Mouse (Mus musculus) lung, postnatal 36 days (tissue): ENCODE measurements at regions not wholly inside any gene's neighbourhood (a gene's known extent, or its start where the extent isn't known, plus 50 kb on each side); places are given as distances from the start of the nearest gene placed in this dataset.

Experiments
- DNase-seq: peaks from one replicate; pipeline ENCODE4 v3.0.0; 2022; ENCODE audit warnings: mixed read lengths

GRCm38 (mm10) chr5:141054991-141055390 lies 54.6 kb upstream of the Card11 start:
- peak; percentile 10 for DNase-seq

- DNase-seq = peak; percentile 42
Observed at GRCm38 (mm10) chr5:141055596-141056343, 55.4 kb upstream of the Card11 start.

DNA sequence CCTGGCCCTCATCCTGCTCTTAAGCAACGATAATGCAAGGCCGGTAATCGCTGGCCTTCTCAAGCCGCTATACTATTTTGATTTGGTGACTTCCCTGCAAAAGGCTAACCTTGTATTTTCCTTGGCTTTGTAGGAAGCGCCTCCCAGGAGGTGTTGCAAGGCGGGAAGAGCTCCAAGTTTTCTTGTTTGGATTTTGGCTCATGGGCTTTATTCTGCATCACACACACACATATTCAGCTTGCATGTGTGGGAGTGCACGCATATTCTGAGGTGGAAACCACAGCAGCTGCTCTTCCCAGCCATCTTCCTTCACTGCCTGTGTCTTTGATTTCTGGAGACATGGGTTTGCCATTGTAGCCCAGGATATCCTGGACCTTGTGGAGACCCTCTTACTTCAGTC lies 57.8 kb upstream of the Card11 start:
- no peak for DNase-seq

- no peak for DNase-seq
Observed at GRCm38 (mm10) chr5:141058863-141059262, 58.5 kb upstream of the Card11 start.

GRCm38 (mm10) chr5:141062144-141062543 lies 61.8 kb upstream of the Card11 start:
- no peak for DNase-seq

DNA sequence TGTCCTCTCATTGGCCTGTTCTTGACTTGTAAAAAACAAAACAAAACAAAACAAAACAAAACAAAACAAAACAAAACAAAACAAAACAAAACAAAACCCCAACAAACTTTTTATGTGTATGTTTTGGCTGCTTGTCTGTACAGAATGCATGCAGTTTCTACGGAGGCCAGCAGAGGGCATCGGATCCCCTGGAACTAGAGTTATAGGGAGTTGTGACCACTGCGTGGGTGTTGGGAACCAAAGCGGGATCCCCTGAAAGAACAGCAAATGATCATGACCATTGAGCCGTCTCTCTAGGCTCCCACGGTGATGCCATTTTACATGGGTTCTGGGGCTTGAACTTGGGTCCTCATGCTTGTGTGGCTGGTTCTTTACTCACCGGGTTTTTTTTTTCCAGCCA lies 67.2 kb upstream of the Card11 start:
- DNase-seq = no peak

DNA sequence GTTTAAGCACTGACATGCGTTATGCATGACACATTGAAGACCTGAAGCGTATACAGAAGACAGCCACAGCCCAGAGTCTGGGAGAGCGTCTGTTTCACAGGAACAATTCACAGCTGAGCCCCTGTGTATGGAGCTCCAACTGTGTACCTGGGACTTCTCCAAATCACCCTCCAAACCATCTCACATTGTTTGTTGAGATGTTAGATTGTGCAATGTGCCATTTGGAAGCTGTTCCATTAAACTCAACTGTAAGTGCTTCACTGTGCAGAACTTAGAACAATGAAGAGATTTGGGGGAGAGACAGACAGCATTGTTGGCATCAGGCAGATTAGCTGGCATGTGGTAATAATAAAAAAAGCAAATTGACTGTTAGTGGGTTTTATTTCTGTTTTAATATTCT lies 74.1 kb upstream of the Card11 start:
- DNase-seq = no peak

GRCm38 (mm10) chr5:141076158-141076557 lies 75.8 kb upstream of the Card11 start:
- DNase-seq = no peak

GRCm38 (mm10) chr5:141076942-141077341 lies 76.6 kb upstream of the Card11 start:
- DNase-seq = peak; percentile 20

GRCm38 (mm10) chr5:141080896-141081295 lies 80.5 kb upstream of the Card11 start:
- peak; percentile 35 for DNase-seq

DNA sequence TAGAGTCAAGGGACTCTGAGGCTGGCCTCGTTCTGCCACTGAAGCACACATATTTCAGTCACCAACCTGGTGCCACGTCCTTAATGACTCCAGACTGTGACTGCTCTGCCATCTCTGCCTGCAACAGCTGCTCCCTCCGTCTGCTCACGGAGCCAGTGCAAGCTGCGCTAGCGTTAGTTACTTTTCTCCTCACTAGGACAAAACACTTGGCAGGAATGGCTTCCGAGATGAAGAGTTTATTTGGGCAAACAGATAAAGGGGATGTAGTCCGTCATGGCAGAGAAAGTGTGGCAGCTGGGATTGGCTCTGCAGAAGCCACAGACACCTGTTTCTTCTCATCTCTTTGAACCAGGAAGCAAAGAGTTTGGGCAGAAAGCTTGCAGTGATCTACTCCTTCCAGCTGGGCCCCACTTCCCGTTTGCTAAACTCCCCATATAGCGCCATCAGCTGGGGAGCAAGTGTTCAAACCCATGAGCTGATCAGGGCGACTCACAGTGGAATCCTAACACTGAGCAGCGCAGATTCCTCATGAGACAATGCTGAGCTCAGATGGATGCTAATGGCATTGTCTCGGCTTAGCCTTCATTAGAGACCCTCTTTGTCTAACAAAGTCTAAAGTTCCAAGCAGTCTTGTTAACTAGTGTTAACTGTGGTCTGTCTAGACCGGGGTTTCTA lies 83.8 kb upstream of the Card11 start:
- DNase-seq = peak; percentile 17

DNA sequence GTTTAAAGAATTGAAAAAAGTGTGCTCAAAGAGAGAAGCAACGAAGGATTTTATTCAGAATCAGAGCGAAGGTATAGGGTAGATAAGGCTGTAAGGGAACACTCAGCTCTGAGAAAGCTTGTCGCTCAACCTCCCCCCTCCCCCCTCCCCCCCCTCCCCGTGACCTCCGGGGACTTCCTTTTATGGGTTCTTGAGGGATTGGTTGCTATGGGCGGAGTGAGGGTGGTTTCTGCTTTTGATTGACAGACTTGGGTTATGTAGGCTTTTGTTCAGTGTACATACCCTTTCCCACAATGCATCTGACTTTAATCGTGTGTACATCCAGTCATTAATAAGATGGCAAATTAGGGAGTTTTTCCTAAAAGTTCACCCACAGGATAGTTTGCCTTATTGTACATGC lies 84.4 kb upstream of the Card11 start:
- DNase-seq = peak; percentile 51

- DNase-seq = no peak
Observed at GRCm38 (mm10) chr5:141091676-141092075, 91.3 kb upstream of the Card11 start.

- peak; percentile 62 for DNase-seq
Observed at GRCm38 (mm10) chr5:141093641-141094040, 93.3 kb upstream of the Card11 start.

DNA sequence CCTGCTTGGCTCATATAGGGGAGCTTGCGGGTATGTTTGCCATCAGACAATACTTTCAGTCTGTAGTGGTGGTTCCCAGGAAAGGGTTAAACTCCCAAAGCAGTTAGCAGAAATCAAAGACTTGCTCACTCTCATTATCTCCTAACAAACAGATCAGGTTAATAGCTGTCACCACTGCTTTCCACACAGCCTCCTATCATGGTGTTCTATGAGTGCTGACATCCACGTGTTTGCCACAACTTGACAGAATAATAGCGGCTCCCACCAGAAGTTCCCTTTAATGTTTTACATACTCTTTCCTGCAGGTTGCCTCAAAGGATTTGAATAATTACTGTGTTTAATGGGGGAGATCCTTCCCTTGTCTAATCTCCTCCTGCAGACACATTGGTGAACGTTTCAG lies 97.5 kb upstream of the Card11 start:
- no peak for DNase-seq

DNA sequence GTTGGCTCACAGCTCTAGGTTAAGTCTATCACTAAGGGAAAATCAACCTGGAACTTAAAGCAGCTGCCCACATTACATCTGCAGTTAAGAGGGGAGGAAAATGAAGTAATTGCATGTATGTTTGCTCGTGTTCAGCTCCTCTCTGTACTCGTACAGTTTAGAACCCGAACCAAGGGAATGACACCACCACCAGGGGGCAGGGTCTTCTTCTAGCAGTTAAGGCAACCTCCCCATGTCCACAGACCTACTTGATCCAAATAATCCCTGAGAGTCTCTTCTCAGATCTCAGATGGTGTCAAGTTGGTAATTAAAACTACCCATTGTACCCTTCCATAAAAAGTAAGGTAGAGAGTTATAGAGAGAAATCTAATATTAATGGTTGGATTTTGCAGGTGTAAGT lies 111.3 kb upstream of the Card11 start:
- peak; percentile 6 for DNase-seq

GRCm38 (mm10) chr5:141115273-141115904 lies 115.0 kb upstream of the Card11 start:
- no peak for DNase-seq

DNA sequence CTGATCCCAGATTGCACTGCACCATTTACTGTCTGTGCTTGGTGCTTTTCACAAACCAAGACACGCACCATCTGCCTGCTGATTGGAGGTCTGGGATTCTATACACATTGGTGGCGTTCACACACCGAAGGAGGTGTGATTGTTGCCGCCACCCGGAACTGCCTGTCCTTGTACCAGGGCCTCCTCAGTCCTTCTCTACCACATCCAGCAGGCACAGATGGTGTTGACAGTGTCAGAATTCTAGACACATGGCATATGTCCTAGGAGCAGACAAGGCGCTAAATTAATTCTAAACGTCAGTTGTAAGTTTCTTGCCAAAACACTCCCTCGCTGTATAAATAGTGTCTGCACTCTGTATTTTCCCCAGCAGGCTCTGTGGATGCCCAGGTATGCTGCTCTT lies 115.6 kb upstream of the Card11 start:
- no peak for DNase-seq

DNA sequence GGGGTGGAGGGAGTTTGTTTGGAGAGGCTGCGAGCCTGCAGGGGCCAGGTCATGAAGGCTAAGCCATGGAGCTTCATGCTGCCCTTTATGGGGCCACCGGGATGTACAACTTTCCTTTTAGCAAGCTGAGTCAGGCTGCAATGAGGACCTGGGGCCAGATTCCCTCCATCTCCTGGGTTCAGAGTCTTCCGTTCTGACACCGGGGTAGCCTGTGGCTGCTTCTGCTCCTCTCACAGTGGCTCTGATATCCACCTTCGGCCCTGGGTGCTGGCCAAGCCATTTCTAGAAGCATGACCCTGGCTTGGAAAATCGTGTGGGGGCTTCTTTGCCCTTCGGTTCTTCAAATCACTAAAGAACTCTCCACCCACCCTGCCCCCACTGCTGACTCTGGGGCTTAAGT lies 115.4 kb upstream of the Sdk1 start:
- DNase-seq = no peak

DNA sequence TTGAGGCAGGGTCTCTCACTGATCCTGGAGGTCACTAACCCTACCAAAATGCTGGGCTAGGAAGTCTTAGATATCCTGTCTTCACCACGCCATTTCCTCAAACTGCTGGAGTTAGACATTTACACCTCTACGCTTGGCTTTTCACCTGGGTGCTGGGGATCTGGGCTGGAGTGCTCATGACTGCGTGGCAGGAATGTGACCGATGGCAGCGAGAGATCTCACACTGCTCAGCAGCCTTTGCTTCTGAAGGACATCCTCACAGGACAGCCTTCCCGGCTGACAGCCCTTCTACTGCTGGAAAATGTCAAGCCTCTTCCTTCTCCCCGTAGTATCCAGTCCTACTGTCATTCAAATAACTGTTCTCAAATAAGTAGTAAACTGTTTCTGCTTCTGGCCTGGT lies 114.8 kb upstream of the Sdk1 start:
- no peak for DNase-seq

DNA sequence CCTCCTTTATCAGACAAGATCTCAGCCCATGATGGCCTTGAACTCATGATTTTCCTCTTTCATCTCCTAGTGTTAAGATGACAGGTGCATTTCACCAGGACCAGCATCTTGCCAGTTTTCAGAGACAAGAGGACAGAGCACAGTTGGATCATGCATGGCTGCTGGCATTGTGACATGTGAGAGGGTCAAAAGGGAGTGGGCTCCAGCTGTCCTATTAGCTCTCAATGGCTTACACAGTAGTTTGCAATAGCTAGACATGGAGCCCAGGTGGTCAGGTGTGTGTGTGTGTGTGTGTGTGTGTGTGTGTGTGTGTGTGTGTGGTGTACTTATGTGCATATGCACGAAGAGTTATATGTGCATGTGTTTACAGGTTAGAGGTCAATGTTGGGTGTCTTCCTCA lies 110.3 kb upstream of the Sdk1 start:
- no peak for DNase-seq

DNA sequence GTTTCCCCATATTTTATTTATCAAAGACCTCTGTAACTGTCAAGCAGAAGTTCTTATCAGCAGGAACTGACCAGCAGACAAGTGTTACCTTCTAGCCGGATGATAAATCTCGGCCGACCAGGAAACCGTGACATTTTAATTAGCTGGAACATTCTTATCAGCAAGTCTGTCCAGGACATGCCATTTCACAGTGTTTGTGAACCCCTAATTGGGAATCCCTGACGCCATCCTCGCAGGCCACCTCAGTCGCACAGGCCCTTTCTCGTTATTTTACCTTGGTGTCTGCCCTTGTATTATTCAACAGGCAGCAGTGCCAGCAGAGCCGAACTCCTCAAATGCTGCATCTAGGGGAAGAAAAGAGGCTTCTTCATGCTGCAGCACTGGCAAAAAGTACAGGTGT lies 109.4 kb upstream of the Sdk1 start:
- DNase-seq = no peak

- no peak for DNase-seq
Observed at GRCm38 (mm10) chr5:141136239-141136638, 105.1 kb upstream of the Sdk1 start.

DNA sequence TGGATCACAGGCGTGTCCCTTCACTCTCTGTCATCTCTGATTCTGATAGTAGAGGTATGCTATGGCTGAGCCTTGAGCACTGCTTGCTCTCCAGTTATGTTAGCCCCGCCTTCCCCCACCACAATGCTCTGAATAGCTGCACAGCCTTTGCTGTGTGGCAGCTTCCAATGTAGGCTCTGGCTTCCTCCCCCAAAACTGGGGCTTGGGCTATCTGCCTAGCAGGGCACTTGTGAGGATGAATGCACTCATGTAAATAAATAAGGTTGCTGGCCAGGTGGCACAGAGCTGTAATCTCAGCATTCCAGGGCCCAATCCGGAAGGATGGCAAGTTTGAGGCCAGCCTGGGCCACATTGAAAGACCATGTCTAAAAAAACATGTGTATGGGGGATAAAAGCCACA lies 103.6 kb upstream of the Sdk1 start:
- no peak for DNase-seq
